Mouse (Mus musculus): ENCODE results near the gene Tbc1d9.

DNA sequence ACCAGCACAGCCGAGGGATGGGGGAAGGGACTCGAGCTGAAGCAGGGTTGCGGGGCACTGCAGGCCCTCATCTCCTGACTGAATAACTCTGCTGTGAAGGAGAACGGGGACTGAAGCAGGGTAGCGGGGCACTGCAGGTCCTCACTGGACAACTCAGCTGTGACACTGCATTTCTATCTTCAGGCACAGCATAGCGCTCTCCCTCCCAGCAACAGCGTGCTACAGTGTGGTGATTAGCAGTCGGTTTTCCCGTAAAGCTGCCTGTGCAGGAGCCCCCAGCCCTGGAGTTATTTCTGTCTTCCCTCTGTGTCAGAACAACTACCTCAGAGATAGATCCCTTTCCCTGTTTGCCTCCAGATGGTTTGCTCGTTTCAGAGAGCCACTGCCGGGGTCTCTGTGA, 109.3 kb downstream of the Tbc1d9 start:
- no peak for TF ChIP-seq CTCF (conservative IDR thresholded peaks at IDR 0.05; ENCODE audit: low read length)
- TF ChIP-seq NANOG (IDR thresholded peaks at IDR 0.05; ENCODE audit: borderline replicate concordance, low read length): no peak
- no peak for TF ChIP-seq POU5F1 (IDR thresholded peaks at IDR 0.05; ENCODE audit: borderline replicate concordance, low read length)
